Mouse (Mus musculus): Measurements from ENCODE around the gene Lrfn1.

Gene Lrfn1

GRCm38 (mm10) chr7:28511441-28511840 lies 59.7 kb downstream of the Lrfn1 start:
- no peak for DNase-seq

Measured in B cell, adult 2 months (primary cell).